In genomic region chr17:80946091-80946885, GRCm38 (mm10) we compare ENCODE assay signal across 11 mouse cellular contexts. TPM values are rescaled to one million over a fixed set of nuclear protein-coding genes. Genes with fewer than 3 reads are reported as not detected.
A peak's percentile ranks its signal among the peaks of the same experiment; 100 is the strongest.
DNase-seq lines count a peak whose midpoint lies in the region; ATAC-seq lines count a peak whose summit lies in the region.
"Had no signal": no experiment of that assay in that cellular context is flagged by ENCODE, and none has a peak within 500 bp of the region (broad histone marks: within the 10 kb centered on the region; RNA-seq: fewer than 3 reads in every experiment).

No protein-coding gene starts in this region.

- DNase-seq in heart, adult 11 months, result peak; percentile 41
- DNase-seq in heart, postnatal 36 days, result no peak
- DNase-seq in neural tube, embryonic 11.5 days (ENCODE audit: low spot score), result no peak
- DNase-seq in neural tube, embryonic 10.5 days (ENCODE audit: extremely low spot score, low spot score), result no peak
- no peak for DNase-seq in hindbrain, embryonic 14.5 days (ENCODE audit: low spot score)
- no peak for DNase-seq in adrenal gland, postnatal 25 days
- DNase-seq: kidney, postnatal 14 days; liver; right cerebral cortex, postnatal 14 days had no signal

- intact Hi-C loops in heart, postnatal 36 days (cut with DNase I), result no loop called here

- H3K4me2 ChIP-seq in neural tube, embryonic 11.5 days (ENCODE audit: low read depth), result peak overlapping the region; percentile 34
- peak overlapping the region; percentile 65 for H3K4me2 ChIP-seq in hindbrain, embryonic 14.5 days (replicated peaks)
- peak overlapping the region; percentile 57 for H3K4me2 ChIP-seq in neural tube, embryonic 15.5 days

- H3K4me3 ChIP-seq in neural tube, embryonic 11.5 days (ENCODE audit: low read depth, low read length), result peak overlapping the region; percentile 23
- peak overlapping the region; percentile 87 for H3K4me3 ChIP-seq in hindbrain, embryonic 14.5 days (replicated peaks; ENCODE audit: low read length)
- H3K4me3 ChIP-seq in neural tube, embryonic 15.5 days (replicated peaks), result peak overlapping the region; percentile 39

- no peak for ATAC-seq in neural tube, embryonic 11.5 days (ENCODE audit: insufficient read depth, low FRiP score, low TSS enrichment)
- no peak for ATAC-seq in hindbrain, embryonic 14.5 days (ENCODE audit: low FRiP score)
- no peak for ATAC-seq in neural tube, embryonic 15.5 days (ENCODE audit: low FRiP score)
- ATAC-seq in megakaryocyte-erythroid progenitor cell, adult 5-6 weeks (replicated peaks; ENCODE audit: low FRiP score, low TSS enrichment, poor library complexity, severe bottlenecking), result no peak

- no peak overlapping the region for H3K27ac ChIP-seq in neural tube, embryonic 11.5 days (ENCODE audit: low read depth, low read length)
- peak overlapping the region; percentile 26; the same call in 1 of the 2 replicates for H3K27ac ChIP-seq in hindbrain, embryonic 14.5 days
- no peak overlapping the region for H3K27ac ChIP-seq in neural tube, embryonic 15.5 days (replicated peaks)

- peaks cover 2% of the 10 kb centered on the region; the same call in 1 of the 2 replicates for H3K27me3 ChIP-seq in neural tube, embryonic 11.5 days (ENCODE audit: control insufficient read depth, insufficient read depth, low read length)
- H3K27me3 ChIP-seq in hindbrain, embryonic 14.5 days (ENCODE audit: control insufficient read depth, insufficient read depth, low read length), result no peaks in the 10 kb centered on the region
- H3K27me3 ChIP-seq in neural tube, embryonic 15.5 days (replicated peaks), result no peaks in the 10 kb centered on the region

- H3K9ac ChIP-seq in neural tube, embryonic 11.5 days (ENCODE audit: low read length), result no peak overlapping the region
- peak overlapping the region; percentile 60 for H3K9ac ChIP-seq in hindbrain, embryonic 14.5 days
- H3K9ac ChIP-seq in neural tube, embryonic 15.5 days (replicated peaks), result peak overlapping the region; percentile 29; the same call in 1 of the 2 replicates

- 72% methylated on average over 5 of the region's 5 CpGs for WGBS in neural tube, embryonic 11.5 days
- 43% methylated on average over 5 of the region's 5 CpGs for WGBS in hindbrain, embryonic 14.5 days
- 50% methylated on average over 5 of the region's 5 CpGs for WGBS in neural tube, embryonic 15.5 days

- no peaks in the 10 kb centered on the region for H3K36me3 ChIP-seq in neural tube, embryonic 11.5 days (ENCODE audit: control insufficient read depth, insufficient read depth, low read length)
- no peaks in the 10 kb centered on the region for H3K36me3 ChIP-seq in hindbrain, embryonic 14.5 days (replicated peaks; ENCODE audit: control insufficient read depth, insufficient read depth)
- no peaks in the 10 kb centered on the region for H3K36me3 ChIP-seq in neural tube, embryonic 15.5 days

- H3K9me3 ChIP-seq in neural tube, embryonic 11.5 days (ENCODE audit: control insufficient read depth, low read length), result no peaks in the 10 kb centered on the region
- H3K9me3 ChIP-seq in hindbrain, embryonic 14.5 days (ENCODE audit: control insufficient read depth, low read length), result no peaks in the 10 kb centered on the region
- no peaks in the 10 kb centered on the region for H3K9me3 ChIP-seq in neural tube, embryonic 15.5 days (replicated peaks)

- no peaks in the 10 kb centered on the region; the same call in 1 of the 2 replicates for H3K4me1 ChIP-seq in neural tube, embryonic 11.5 days (ENCODE audit: control insufficient read depth, insufficient read depth, low read length)
- peaks cover 24% of the 10 kb centered on the region for H3K4me1 ChIP-seq in hindbrain, embryonic 14.5 days (replicated peaks; ENCODE audit: control insufficient read depth, insufficient read depth, low read length)
- peaks cover 29% of the 10 kb centered on the region for H3K4me1 ChIP-seq in neural tube, embryonic 15.5 days

RNA-seq across cellular contexts. Expression of gene Tmem178, which starts 1.9 kb away (rescaled TPM):
- under 1 TPM; 0.19 to 0.58 TPM for total RNA-seq in heart, postnatal 36 days (2021)
- 16.4 and 19.2 TPM in 2 replicates for polyA plus RNA-seq in neural tube, embryonic 11.5 days (2014; fragmentation: Nextera tagmentation; extraction: Ambion mirVana)
- polyA plus RNA-seq in hindbrain, embryonic 14.5 days (2014; fragmentation: Nextera tagmentation; extraction: Ambion mirVana), result 33.9 and 34.2 TPM in 2 replicates
- 27.7 and 37.0 TPM in 2 replicates for polyA plus RNA-seq in neural tube, embryonic 15.5 days (2015; fragmentation: Nextera tagmentation; extraction: Ambion mirVana)
- total RNA-seq in adrenal gland, postnatal 25 days (2021), result 5.3 TPM in 2 replicates
- total RNA-seq in megakaryocyte-erythroid progenitor cell, adult 5-6 weeks (2014; fragmentation: Nextera tagmentation), result not detected in 2 replicates
- not detected in 2 replicates for total RNA-seq in megakaryocyte-erythroid progenitor cell, adult 5-6 weeks (2017)

Comparison
In these comparisons a context has a peak if more than half of its experiments do, and no peak if none do; other contexts are left out.
1. H3K4me3 ChIP-seq: peak in every context shown above with its lines; median percentile 87 in hindbrain, embryonic 14.5 days; 39 in neural tube, embryonic 15.5 days; 23 in neural tube, embryonic 11.5 days.